Mouse (Mus musculus) lung, embryonic 16.5 days (tissue): ENCODE measurements around the gene Carm1. TPM values are rescaled to one million over a fixed set of nuclear protein-coding genes. Genes with fewer than 3 reads are reported as not detected.
A peak's percentile ranks its signal among the peaks of the same experiment; 100 is the strongest.
"Not testable (repeated sequence)": the region's sequence is repeated elsewhere in the genome, so short reads cannot be mapped to it uniquely, and the experiment has no call there.

ENCODE experiments used
- ATAC-seq: fragments of 200-750 bp; cut with Nextera tagmentation; 2 replicates; pipeline ENCODE4 v1.8.0; 2017; ENCODE audit warnings: low read depth, mild to moderate bottlenecking, moderate library complexity
- H3K27ac ChIP-seq: fragments of 300-500 bp; sonication (generic); 2 replicates; pipeline ENCODE4 v1.5.1; 2014; ENCODE audit warnings: mild to moderate bottlenecking, control low read depth, low read length
- H3K27me3 ChIP-seq: fragments of 300-500 bp; sonication (generic); 2 replicates; pipeline ENCODE4 v1.6.1; 2014; ENCODE audit warnings: low read depth, low read length, mixed read lengths; ENCODE audit not compliant: control insufficient read depth, insufficient read depth
- H3K36me3 ChIP-seq: fragments of 300-500 bp; sonication (generic); 2 replicates; pipeline ENCODE4 v1.6.1; 2014; ENCODE audit warnings: low read length; ENCODE audit not compliant: control insufficient read depth, insufficient read depth
- H3K4me1 ChIP-seq: fragments of 300-500 bp; sonication (generic); replicated peaks from 2 replicates; pipeline ENCODE4 v1.6.1; 2014; ENCODE audit warnings: low read length, mixed read lengths; ENCODE audit not compliant: control insufficient read depth, insufficient read depth
- H3K4me2 ChIP-seq: fragments of 300-500 bp; sonication (generic); 2 replicates; pipeline ENCODE4 v1.6.1; 2014; ENCODE audit warnings: low read depth, low read length, control low read depth
- H3K4me3 ChIP-seq: fragments of 300-500 bp; sonication (generic); 2 replicates; pipeline ENCODE4 v1.5.1; 2014; ENCODE audit warnings: mild to moderate bottlenecking, low read length, control low read depth
- H3K9ac ChIP-seq: fragments of 300-500 bp; sonication (generic); 2 replicates; pipeline ENCODE4 v1.6.1; 2014; ENCODE audit warnings: low read length, control low read depth
- H3K9me3 ChIP-seq: fragments of 300-500 bp; sonication (generic); 2 replicates; pipeline ENCODE4 v1.6.1; 2016; ENCODE audit warnings: low read length; ENCODE audit not compliant: control insufficient read depth
- WGBS: fragments of 180-500 bp; shearing (Covaris S2); extraction: QIAGEN DNeasy Blood & Tissue Kit; methylation state at CpG from one replicate; pipeline ENCODE4 v1.1.7; 2014; 5-methylcytosine and 5-hydroxymethylcytosine counted together
- polyA plus RNA-seq: library from polyadenylated mRNA; unstranded; fragments of >200 nt; fragmentation: Nextera tagmentation; extraction: Ambion mirVana; gene quantifications from 2 replicates; pipeline ENCODE4 v1.2.1, GENCODE M21; 2015

Gene Carm1
- polyA plus RNA-seq, 1 experiment from 2014 or later: 20.8 TPM

GRCm38 (mm10) chr9:21510689-21511015 lies 36.0 kb upstream of the Carm1 start:
- H3K27ac ChIP-seq: peak overlapping the region; percentile 93
- H3K36me3 ChIP-seq: peaks cover 14% of the 10 kb centered on the region
- H3K4me1 ChIP-seq: peaks cover 11% of the 10 kb centered on the region
- H3K27me3 ChIP-seq: no peaks in the 10 kb centered on the region
- peak overlapping the region; percentile 74 for H3K4me3 ChIP-seq
- H3K9ac ChIP-seq: peak overlapping the region; percentile 83
- H3K9me3 ChIP-seq: no peaks in the 10 kb centered on the region
- peak overlapping the region; percentile 89 for H3K4me2 ChIP-seq
- 3% methylated on average over 7 of the region's 7 CpGs for WGBS
- no peak for ATAC-seq

DNA sequence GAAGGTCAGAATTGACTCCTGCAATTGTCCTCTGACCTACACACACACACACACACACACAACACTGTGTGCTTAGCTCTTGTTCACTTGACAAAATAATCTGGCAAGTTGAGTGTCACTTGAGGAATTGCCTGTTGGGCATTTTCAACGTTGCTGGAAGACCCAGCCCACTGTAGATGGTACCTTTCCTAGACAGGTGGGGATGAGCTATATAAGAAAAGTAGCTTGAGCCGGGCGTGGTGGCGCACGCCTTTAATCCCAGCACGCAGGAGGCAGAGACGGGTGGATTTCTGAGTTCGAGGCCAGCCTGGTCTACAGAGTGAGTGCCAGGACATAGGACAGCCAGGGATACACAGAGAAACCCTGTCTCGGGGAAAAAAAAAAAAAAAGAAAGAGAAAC lies 35.6 kb upstream of the Carm1 start:
- Histone ChIP-seq H3K4me3 (peak overlapping the region; percentile 74), H3K9ac (peak overlapping the region; percentile 83), H3K27ac (peak overlapping the region; percentile 93; the same call in 1 of the 2 replicates), H3K4me1 (peaks cover 11% of the 10 kb centered on the region), H3K27me3 (no peaks in the 10 kb centered on the region), H3K9me3 (no peaks in the 10 kb centered on the region), H3K4me2 (peak overlapping the region; percentile 89), H3K36me3 (peaks cover 12% of the 10 kb centered on the region; the same call in 1 of the 2 replicates)
- 68% methylated on average over 9 of the region's 9 CpGs for WGBS
- no peak for ATAC-seq

GRCm38 (mm10) chr9:21513466-21513865 lies 33.2 kb upstream of the Carm1 start:
- H3K4me1 ChIP-seq: peaks cover 11% of the 10 kb centered on the region
- no peaks in the 10 kb centered on the region for H3K36me3 ChIP-seq
- 99% methylated on average over 4 of the region's 4 CpGs for WGBS
- H3K9ac ChIP-seq: no peak overlapping the region
- no peaks in the 10 kb centered on the region for H3K27me3 ChIP-seq
- no peak for ATAC-seq
- no peaks in the 10 kb centered on the region for H3K9me3 ChIP-seq
- H3K4me2 ChIP-seq: no peak overlapping the region
- no peak overlapping the region for H3K4me3 ChIP-seq
- H3K27ac ChIP-seq: no peak overlapping the region

- ATAC-seq: peak; percentile 31; the same call in 1 of the 2 replicates
- Histone ChIP-seq H3K36me3 (no peaks in the 10 kb centered on the region), H3K4me3 (no peak overlapping the region), H3K9me3 (no peaks in the 10 kb centered on the region), H3K27ac (no peak overlapping the region), H3K9ac (no peak overlapping the region), H3K4me2 (no peak overlapping the region), H3K4me1 (no peaks in the 10 kb centered on the region), H3K27me3 (no peaks in the 10 kb centered on the region)
- 54% methylated on average over 6 of the region's 6 CpGs for WGBS
These were observed 28.7 kb upstream of the Carm1 start for GRCm38 (mm10) chr9:21517947-21518495.

DNA sequence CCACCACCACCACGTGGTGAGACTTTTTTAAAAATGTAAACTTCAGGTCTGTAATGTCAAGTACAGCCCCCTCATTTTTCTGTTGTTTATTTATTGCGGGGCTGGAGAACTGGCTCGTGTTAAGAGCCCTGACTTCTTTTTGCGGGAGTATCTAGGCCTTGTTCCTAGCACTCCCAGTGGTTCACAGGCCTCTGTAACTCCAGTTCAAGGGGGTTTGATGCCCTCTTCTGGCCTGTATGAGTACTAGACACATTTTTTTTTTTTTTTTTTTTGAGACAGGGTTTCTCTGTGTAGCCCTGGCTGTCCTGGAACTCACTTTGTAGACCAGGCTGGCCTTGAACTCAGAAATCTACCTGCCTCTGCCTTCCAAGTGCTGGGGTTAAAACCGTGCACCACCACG lies 28.0 kb upstream of the Carm1 start:
- not testable (repeated sequence) for H3K4me2 ChIP-seq, H3K9me3 ChIP-seq, H3K9ac ChIP-seq, H3K27ac ChIP-seq, H3K4me3 ChIP-seq, H3K27me3 ChIP-seq, H3K4me1 ChIP-seq, ATAC-seq, H3K36me3 ChIP-seq
- 78% methylated on average over 6 of the region's 6 CpGs for WGBS

DNA sequence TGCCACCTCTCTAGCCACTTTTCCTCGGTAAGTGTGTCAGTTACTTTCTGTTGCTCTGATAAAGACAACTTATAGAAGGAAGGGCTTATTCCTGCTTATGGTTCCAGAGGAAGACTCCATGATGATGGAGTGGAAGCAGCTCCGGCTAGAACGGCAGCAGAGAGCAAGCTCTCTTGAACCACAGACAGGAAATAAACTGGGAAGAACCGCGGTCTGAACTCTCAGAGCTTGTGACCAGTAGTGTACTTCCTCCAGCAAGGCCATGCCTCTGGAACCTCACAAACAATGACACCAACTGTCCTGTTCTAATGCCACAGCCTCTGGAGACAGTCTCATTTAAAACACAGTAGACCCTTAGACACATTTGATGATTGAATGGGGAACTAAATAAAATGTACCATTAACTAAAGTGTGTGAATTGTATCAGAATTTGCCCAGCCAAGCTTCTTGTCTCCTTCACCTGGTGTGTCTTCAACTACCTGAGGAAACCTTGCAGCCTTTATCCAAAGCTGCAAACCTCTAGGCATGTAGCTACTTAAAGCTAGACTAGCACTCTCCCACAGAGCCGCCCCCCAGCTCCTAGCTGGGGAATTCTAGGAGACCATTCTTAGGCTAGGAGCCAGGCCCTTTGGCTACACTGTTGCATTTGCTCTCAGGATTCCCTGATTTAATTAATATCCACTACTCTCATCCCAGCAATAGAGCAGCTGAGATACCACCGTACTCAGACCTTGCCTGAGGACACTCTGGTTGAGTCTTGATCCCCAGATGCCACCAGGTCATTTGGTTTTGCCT lies 21.4 kb upstream of the Carm1 start:
- H3K4me2 ChIP-seq: no peak overlapping the region
- no peaks in the 10 kb centered on the region for H3K9me3 ChIP-seq
- WGBS: 69% methylated on average over 7 of the region's 7 CpGs
- no peak overlapping the region for H3K9ac ChIP-seq
- no peaks in the 10 kb centered on the region for H3K4me1 ChIP-seq
- H3K4me3 ChIP-seq: no peak overlapping the region
- ATAC-seq: no peak
- no peaks in the 10 kb centered on the region for H3K27me3 ChIP-seq
- H3K27ac ChIP-seq: no peak overlapping the region; the same call in 1 of the 2 replicates
- no peaks in the 10 kb centered on the region for H3K36me3 ChIP-seq

GRCm38 (mm10) chr9:21525937-21526633 lies 20.6 kb upstream of the Carm1 start, which contains the start of gene AB124611:
Gene AB124611 (plus strand): TSS chr9:21526176.
- WGBS: 52% methylated on average over 14 of the region's 14 CpGs
- H3K27me3 ChIP-seq: no peaks in the 10 kb centered on the region
- peak; percentile 34 for ATAC-seq
- peak within 1 kb of the TSS; percentile 12; the same call in 1 of the 2 replicates for H3K4me2 ChIP-seq
- H3K9ac ChIP-seq: peak within 1 kb of the TSS; percentile 42
- H3K4me1 ChIP-seq: no peaks in the 10 kb centered on the region
- H3K9me3 ChIP-seq: no peaks in the 10 kb centered on the region
- H3K27ac ChIP-seq: no peak within 1 kb of the TSS; the same call in 1 of the 2 replicates
- H3K4me3 ChIP-seq: no peak within 1 kb of the TSS
- no peaks in the 10 kb centered on the region for H3K36me3 ChIP-seq

- no peak for ATAC-seq
- no peak overlapping the region for H3K4me2 ChIP-seq
- WGBS: 47% methylated on average over 3 of the region's 3 CpGs
- H3K27ac ChIP-seq: no peak overlapping the region
- H3K4me1 ChIP-seq: no peaks in the 10 kb centered on the region
- no peak overlapping the region for H3K4me3 ChIP-seq
- H3K9ac ChIP-seq: no peak overlapping the region
- no peaks in the 10 kb centered on the region for H3K9me3 ChIP-seq
- H3K36me3 ChIP-seq: no peaks in the 10 kb centered on the region
- no peaks in the 10 kb centered on the region for H3K27me3 ChIP-seq
These were observed 20.1 kb upstream of the Carm1 start for GRCm38 (mm10) chr9:21526634-21526944.

GRCm38 (mm10) chr9:21527100-21527801 lies 19.4 kb upstream of the Carm1 start:
- H3K4me2 ChIP-seq: no peak overlapping the region
- no peak overlapping the region for H3K27ac ChIP-seq
- H3K4me3 ChIP-seq: no peak overlapping the region
- ATAC-seq: no peak
- no peaks in the 10 kb centered on the region for H3K4me1 ChIP-seq
- H3K9me3 ChIP-seq: no peaks in the 10 kb centered on the region
- H3K27me3 ChIP-seq: no peaks in the 10 kb centered on the region
- WGBS: 79% methylated on average over 2 of the region's 2 CpGs
- H3K36me3 ChIP-seq: no peaks in the 10 kb centered on the region
- H3K9ac ChIP-seq: no peak overlapping the region
